Mouse (Mus musculus) midbrain, embryonic 15.5 days (tissue): ENCODE measurements at regions not wholly inside any gene's neighbourhood (a gene's known extent, or its start where the extent isn't known, plus 50 kb on each side); places are given as distances from the start of the nearest gene placed in this dataset.

ENCODE experiments used
- ATAC-seq: fragments of 200-750 bp; cut with Nextera tagmentation; replicated peaks from 2 replicates; pipeline ENCODE4 v1.8.0; 2017; ENCODE audit warnings: moderate TSS enrichment
- H3K27ac ChIP-seq: fragments of 300-500 bp; sonication (generic); 2 replicates; pipeline ENCODE4 v1.5.1; 2015; ENCODE audit warnings: mild to moderate bottlenecking, inconsistent platforms
- H3K27me3 ChIP-seq: fragments of 300-500 bp; sonication (generic); replicated peaks from 2 replicates; pipeline ENCODE4 v1.6.1; 2015; ENCODE audit warnings: inconsistent platforms
- H3K36me3 ChIP-seq: fragments of 300-500 bp; sonication (generic); replicated peaks from 2 replicates; pipeline ENCODE4 v1.6.1; 2015; ENCODE audit warnings: inconsistent platforms
- H3K4me1 ChIP-seq: fragments of 300-500 bp; sonication (generic); 2 replicates; pipeline ENCODE4 v1.6.1; 2015; ENCODE audit warnings: inconsistent platforms
- H3K4me2 ChIP-seq: fragments of 300-500 bp; sonication (generic); 2 replicates; pipeline ENCODE4 v1.6.1; 2015; ENCODE audit warnings: inconsistent platforms, mild to moderate bottlenecking, moderate library complexity
- H3K4me3 ChIP-seq: fragments of 300-500 bp; sonication (generic); 2 replicates; pipeline ENCODE4 v1.5.1; 2015; ENCODE audit warnings: mild to moderate bottlenecking, inconsistent platforms
- H3K9ac ChIP-seq: fragments of 300-500 bp; sonication (generic); 2 replicates; pipeline ENCODE4 v1.6.1; 2015; ENCODE audit warnings: mild to moderate bottlenecking, inconsistent platforms
- H3K9me3 ChIP-seq: fragments of 300-500 bp; sonication (generic); 2 replicates; pipeline ENCODE4 v1.6.1; 2016; ENCODE audit warnings: inconsistent platforms

GRCm38 (mm10) chr12:7328620-7329019 lies 648.8 kb upstream of the Apob start:
- no peaks in the 10 kb centered on the region for H3K27me3 ChIP-seq
- no peak overlapping the region for H3K4me3 ChIP-seq
- H3K4me1 ChIP-seq, result no peaks in the 10 kb centered on the region
- no peak overlapping the region for H3K27ac ChIP-seq
- ATAC-seq, result no peak
- no peak overlapping the region for H3K9ac ChIP-seq
- no peaks in the 10 kb centered on the region for H3K9me3 ChIP-seq
- H3K36me3 ChIP-seq, result no peaks in the 10 kb centered on the region
- H3K4me2 ChIP-seq, result no peak overlapping the region
